Mouse (Mus musculus): ENCODE results near the gene Hoxa1. TPM values are rescaled to one million over a fixed set of nuclear protein-coding genes. Genes with fewer than 3 reads are reported as not detected.

The Hoxa1 gene
- 0.04 and 0.12 TPM in 2 replicates for polyA plus RNA-seq (2012; rRNA removed)

GRCm38 (mm10) chr6:52158276-52159051 is at the start of gene Hoxa1:
TSS of gene Hoxa1 (minus strand) at chr6:52158317.

GRCm38 (mm10) chr6:52204050-52204752 is 46.1 kb upstream of the Hoxa1 start, which contains the start of gene Hoxa5:
TSS of gene Hoxa5 (minus strand) at chr6:52204587.

GRCm38 (mm10) chr6:52190906-52191810 is 33.0 kb upstream of the Hoxa1 start, which contains the start of gene Hoxa4:
TSS of gene Hoxa4 (minus strand) at chr6:52191753.

GRCm38 (mm10) chr6:52177061-52177735 is 19.1 kb upstream of the Hoxa1 start, which contains the start of gene 5730596B20Rik:
TSS of gene 5730596B20Rik (plus strand) at chr6:52177498.

GRCm38 (mm10) chr6:52164626-52165440 is 6.7 kb upstream of the Hoxa1 start, which contains the start of gene Hoxa2:
TSS of gene Hoxa2 (minus strand) at chr6:52164831.

Other genes with a start within 250 kb of the Hoxa1 start
- gene Skap2, start 145.8 kb downstream of the Hoxa1 start, polyA plus RNA-seq (2012; rRNA removed) = 0.99 and 1.1 TPM in 2 replicates
- 2.0 and 2.2 TPM in 2 replicates for gene Hoxa2, start 6.5 kb upstream of the Hoxa1 start, polyA plus RNA-seq (2012; rRNA removed)
- 0.04 TPM in 1 of 2 replicates, not detected in the other for gene 5730596B20Rik, start 19.2 kb upstream of the Hoxa1 start, polyA plus RNA-seq (2012; rRNA removed)
- 1.9 and 2.3 TPM in 2 replicates for gene Hoxa4, start 33.4 kb upstream of the Hoxa1 start, polyA plus RNA-seq (2012; rRNA removed)
- gene Hoxa5, start 46.3 kb upstream of the Hoxa1 start, polyA plus RNA-seq (2012; rRNA removed) = 3.2 and 8.2 TPM in 2 replicates
- 0.19 and 0.26 TPM in 2 replicates for gene Hoxa6, start 50.4 kb upstream of the Hoxa1 start, polyA plus RNA-seq (2012; rRNA removed)
- gene Hoxa3, start 55.0 kb upstream of the Hoxa1 start, polyA plus RNA-seq (2012; rRNA removed) = 4.5 and 6.0 TPM in 2 replicates
- gene Gm28308, start 55.0 kb upstream of the Hoxa1 start, polyA plus RNA-seq (2012; rRNA removed) = 0.24 and 0.61 TPM in 2 replicates
- 1.8 and 2.3 TPM in 2 replicates for gene Hoxa7, start 63.5 kb upstream of the Hoxa1 start, polyA plus RNA-seq (2012; rRNA removed)
- gene Hoxa9, start 72.8 kb upstream of the Hoxa1 start, polyA plus RNA-seq (2012; rRNA removed) = 0.15 TPM in 1 of 2 replicates, not detected in the other
- gene Hoxa10, start 82.5 kb upstream of the Hoxa1 start, polyA plus RNA-seq (2012; rRNA removed) = not detected in 2 replicates
- not detected in 2 replicates for gene Hoxa11, start 87.5 kb upstream of the Hoxa1 start, polyA plus RNA-seq (2012; rRNA removed)
- gene Hoxa13, start 102.6 kb upstream of the Hoxa1 start, polyA plus RNA-seq (2012; rRNA removed) = not detected in 2 replicates
- not detected in 2 replicates for gene Evx1, start 155.2 kb upstream of the Hoxa1 start, polyA plus RNA-seq (2012; rRNA removed)

Measured in stomach, adult 2 months (tissue).